Mouse (Mus musculus): Measurements from ENCODE around the gene Arl4c.

- TF ChIP-seq TAL1 (IDR thresholded peaks at IDR 0.05; ENCODE audit: low read length) (no peak), GATA1 (IDR thresholded peaks at IDR 0.05; ENCODE audit: low read length) (no peak)
Measured at GRCm38 (mm10) chr1:88624376-88624775, 77.6 kb downstream of the Arl4c start.
